Mouse (Mus musculus): ENCODE data around the gene Mylk.
A peak's percentile ranks its signal among the peaks of the same experiment; 100 is the strongest.
"Not testable (repeated sequence)": the region's sequence is repeated elsewhere in the genome, so short reads cannot be mapped to it uniquely, and the experiment has no call there.

The Mylk gene

GRCm38 (mm10) chr16:34745065-34745585 is at the start of gene Mylk:
TSS of gene Mylk (plus strand) at chr16:34745210.
- peak; percentile 97 to 98 for DNase-seq

GRCm38 (mm10) chr16:34698721-34699120 is 46.3 kb upstream of the Mylk start:
- not testable (repeated sequence) for DNase-seq

- peak; percentile 76 to 84 for DNase-seq
Measured at GRCm38 (mm10) chr16:34700165-34700827, 44.7 kb upstream of the Mylk start.

- DNase-seq: no peak
Measured at GRCm38 (mm10) chr16:34700828-34701216, 44.2 kb upstream of the Mylk start.

GRCm38 (mm10) chr16:34706019-34706418 is 39.0 kb upstream of the Mylk start:
- DNase-seq: no peak

- DNase-seq: peak in 1 of 2 experiments; percentile 4
Measured at GRCm38 (mm10) chr16:34706487-34706946, 38.5 kb upstream of the Mylk start.

- peak in 1 of 2 experiments; percentile 19 for DNase-seq
Measured at GRCm38 (mm10) chr16:34711481-34711880, 33.5 kb upstream of the Mylk start.

GRCm38 (mm10) chr16:34725156-34725555 is 19.9 kb upstream of the Mylk start:
- no peak for DNase-seq

- DNase-seq: peak; percentile 14 to 26
Measured at GRCm38 (mm10) chr16:34728610-34729009, 16.4 kb upstream of the Mylk start.

GRCm38 (mm10) chr16:34729371-34729770 is 15.6 kb upstream of the Mylk start:
- DNase-seq: peak in 1 of 2 experiments; percentile 10

- no peak for DNase-seq
Measured at GRCm38 (mm10) chr16:34738656-34739233, 6.3 kb upstream of the Mylk start.

GRCm38 (mm10) chr16:34742930-34743329 is 2.1 kb upstream of the Mylk start:
- DNase-seq: peak; percentile 10 to 67

- DNase-seq: peak in 1 of 2 experiments; percentile 37
Measured at GRCm38 (mm10) chr16:34748081-34748720, 3.2 kb downstream of the Mylk start.

- DNase-seq: peak in 1 of 2 experiments; percentile 33
Measured at GRCm38 (mm10) chr16:34749536-34749935, 4.5 kb downstream of the Mylk start.

GRCm38 (mm10) chr16:34752026-34752425 is 7.0 kb downstream of the Mylk start:
- no peak for DNase-seq

GRCm38 (mm10) chr16:34752977-34753376 is 8.0 kb downstream of the Mylk start:
- DNase-seq: no peak

- no peak for DNase-seq
Measured at GRCm38 (mm10) chr16:34756991-34757390, 12.0 kb downstream of the Mylk start.

GRCm38 (mm10) chr16:34758205-34758604 is 13.2 kb downstream of the Mylk start:
- peak in 1 of 2 experiments; percentile 35 for DNase-seq

- no peak for DNase-seq
Measured at GRCm38 (mm10) chr16:34763959-34764591, 19.1 kb downstream of the Mylk start.

- no peak for DNase-seq
Measured at GRCm38 (mm10) chr16:34765666-34766065, 20.7 kb downstream of the Mylk start.

- no peak for DNase-seq
Measured at GRCm38 (mm10) chr16:34766193-34766592, 21.2 kb downstream of the Mylk start.

GRCm38 (mm10) chr16:34767443-34767842 is 22.4 kb downstream of the Mylk start:
- DNase-seq: no peak

GRCm38 (mm10) chr16:34768436-34768835 is 23.4 kb downstream of the Mylk start:
- no peak for DNase-seq
